Mouse (Mus musculus) c-Kit-negative CD71-positive TER-119-positive erythroid progenitor cells, embryonic 14.5 days (primary cell): ENCODE results near the gene Pm20d1.

Source experiments
- DNase-seq: peaks from one replicate; pipeline ENCODE4 v3.0.0-alpha.2; 2013; ENCODE audit warnings: low read depth, low spot score

Pm20d1 gene

GRCm38 (mm10) chr1:131828297-131829126, 31.3 kb downstream of the Pm20d1 start:
- DNase-seq: no peak

GRCm38 (mm10) chr1:131829279-131829678, 32.1 kb downstream of the Pm20d1 start:
- no peak for DNase-seq

DNA sequence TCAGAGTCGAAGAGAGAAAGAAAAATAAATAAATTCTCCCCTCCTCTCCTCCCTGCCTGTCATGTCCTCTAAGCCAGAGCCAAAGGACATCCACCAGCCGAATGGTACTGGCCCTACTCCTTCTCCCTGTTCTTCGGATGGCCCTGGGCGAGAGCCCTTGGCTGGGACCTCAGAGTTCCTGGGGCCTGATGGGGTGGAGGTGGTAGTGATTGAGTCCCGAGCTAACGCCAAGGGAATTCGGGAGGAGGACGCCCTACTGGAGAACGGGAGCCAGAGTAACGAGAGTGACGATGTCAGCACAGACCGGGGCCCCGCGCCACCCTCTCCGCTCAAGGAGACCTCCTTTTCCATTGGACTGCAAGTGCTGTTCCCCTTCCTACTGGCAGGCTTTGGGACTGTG, 33.4 kb downstream of the Pm20d1 start:
- DNase-seq: no peak

DNA sequence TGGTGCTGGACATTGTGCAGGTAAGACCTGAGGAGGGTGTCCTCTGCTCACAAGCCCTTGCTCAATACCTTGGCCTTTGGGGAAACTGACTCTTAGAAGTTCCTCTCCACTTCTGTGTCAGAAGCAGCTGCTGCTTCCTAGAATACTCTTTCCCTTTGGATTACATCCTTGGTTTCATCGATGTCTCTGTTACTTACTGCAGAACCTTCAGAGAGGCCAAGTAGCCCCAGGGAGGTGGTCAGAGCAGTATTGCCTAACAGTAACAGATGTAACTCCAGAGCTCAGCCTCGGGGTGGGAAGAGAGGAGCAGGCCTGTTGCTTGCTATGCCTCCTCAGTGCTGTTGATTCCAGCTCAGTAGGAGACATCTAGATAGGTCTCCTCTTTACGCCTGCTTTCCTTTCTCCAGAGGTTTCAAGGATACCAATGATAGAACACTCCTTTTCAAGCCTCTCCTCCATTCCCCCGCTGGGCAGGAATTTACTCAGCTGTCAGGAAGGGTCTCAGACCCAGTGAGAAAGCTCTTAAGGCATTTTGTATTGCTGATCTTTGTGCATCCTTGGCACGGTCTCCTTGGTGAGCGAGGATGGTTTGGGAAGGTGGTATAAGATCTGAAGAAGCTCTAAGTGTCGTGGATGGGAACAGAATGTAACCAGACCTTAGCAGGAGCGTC, 33.9 kb downstream of the Pm20d1 start:
- DNase-seq: no peak

DNA sequence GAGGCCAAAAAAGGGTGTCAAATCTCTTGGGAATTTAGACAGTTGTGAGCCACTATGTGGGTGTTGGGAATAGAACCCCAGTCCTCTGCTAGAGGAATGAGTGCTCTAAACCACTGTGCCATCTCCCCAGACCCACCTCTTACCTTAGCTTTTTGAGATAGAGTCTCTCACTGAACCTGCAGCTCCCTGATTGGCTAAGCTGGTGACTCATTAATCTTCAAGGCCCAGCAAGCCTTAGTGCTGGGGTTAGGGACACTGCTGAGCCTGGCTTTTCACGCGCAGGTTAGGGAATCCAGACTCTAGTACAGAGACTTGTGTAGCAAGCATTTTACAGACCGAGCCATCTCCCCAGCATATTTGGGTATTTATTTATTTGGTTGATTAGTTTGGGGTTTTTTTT, 39.9 kb downstream of the Pm20d1 start:
- DNase-seq: no peak

DNA sequence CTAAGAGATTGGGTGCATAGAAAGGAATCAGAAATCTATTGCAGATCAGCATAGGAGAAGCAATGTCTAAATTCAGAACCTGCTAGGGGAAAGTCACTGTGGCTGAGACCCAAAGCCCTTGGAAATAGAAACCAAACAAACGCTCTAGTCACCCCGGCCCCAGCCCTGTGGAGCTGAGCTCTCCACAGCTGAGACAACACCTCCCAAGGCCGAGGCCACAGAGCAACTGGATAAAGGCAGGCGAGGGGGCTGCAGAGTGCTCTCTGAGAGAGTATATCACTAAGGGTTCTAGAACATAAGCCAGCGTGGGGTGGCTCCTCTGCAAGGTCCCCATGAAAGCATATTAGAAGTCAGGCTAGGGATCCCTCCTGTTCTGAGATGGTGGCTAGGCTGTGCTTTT, 41.4 kb downstream of the Pm20d1 start:
- DNase-seq: no peak

- no peak for DNase-seq
Measured at GRCm38 (mm10) chr1:131839279-131839678, 42.1 kb downstream of the Pm20d1 start.

- no peak for DNase-seq
Measured at GRCm38 (mm10) chr1:131842221-131842620, 45.0 kb downstream of the Pm20d1 start.

- DNase-seq: no peak
Measured at GRCm38 (mm10) chr1:131843758-131844157, 46.6 kb downstream of the Pm20d1 start.

DNA sequence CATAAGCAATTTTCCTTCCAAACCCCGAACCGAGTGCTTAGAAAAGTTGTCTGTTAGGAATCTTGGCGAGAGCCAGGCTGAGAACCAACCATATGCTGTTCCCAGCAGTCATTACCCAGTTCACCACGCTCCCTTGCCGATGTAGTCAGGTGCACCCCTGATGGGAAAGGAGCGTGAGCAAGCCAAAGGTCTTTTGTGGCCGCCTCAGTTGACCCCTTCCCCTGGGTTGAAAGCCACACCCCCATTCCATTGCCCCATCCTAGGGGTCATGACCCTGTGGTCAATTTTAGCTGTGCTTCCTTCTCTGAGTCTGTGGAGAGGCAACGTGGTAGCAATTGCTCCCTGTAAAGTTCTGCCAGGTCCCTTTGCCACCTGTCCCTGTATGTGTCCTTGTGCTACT, 47.7 kb downstream of the Pm20d1 start:
- no peak for DNase-seq

GRCm38 (mm10) chr1:131846255-131846654, 49.1 kb downstream of the Pm20d1 start:
- no peak for DNase-seq

- no peak for DNase-seq
Measured at GRCm38 (mm10) chr1:131861811-131862210, 64.6 kb downstream of the Pm20d1 start.

- no peak for DNase-seq
Measured at GRCm38 (mm10) chr1:131865596-131865995, 68.4 kb downstream of the Pm20d1 start.

GRCm38 (mm10) chr1:131866304-131866999, 69.3 kb downstream of the Pm20d1 start:
- DNase-seq: no peak

- DNase-seq: peak; percentile 62
Measured at GRCm38 (mm10) chr1:131867093-131867945, 70.1 kb downstream of the Pm20d1 start, which contains the start of gene Rab29. Rab29 (plus strand) TSS chr1:131867224.

- DNase-seq: no peak
Measured at GRCm38 (mm10) chr1:131867946-131868290, 70.7 kb downstream of the Pm20d1 start.

DNA sequence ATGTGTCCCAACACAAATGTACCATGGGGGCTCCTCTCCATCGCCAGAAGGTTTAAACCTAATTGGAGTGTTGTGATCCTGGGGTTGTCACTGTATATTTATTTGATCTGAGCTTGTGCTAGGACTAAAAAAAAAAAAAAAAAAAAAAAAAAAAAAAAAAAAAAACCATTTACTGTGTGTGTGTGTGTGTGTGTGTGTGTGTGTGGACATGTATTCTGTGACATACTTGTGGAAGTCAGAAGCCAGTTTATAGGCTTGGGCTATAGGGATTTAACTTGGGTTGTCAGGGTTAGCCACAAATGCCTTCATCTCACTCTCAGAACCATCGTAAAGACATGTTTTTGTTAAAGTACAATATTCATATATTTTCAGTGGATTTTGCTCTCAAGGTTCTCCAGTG, 72.4 kb downstream of the Pm20d1 start:
- no peak for DNase-seq
